Mouse (Mus musculus): ENCODE measurements around the gene Cep295.

DNA sequence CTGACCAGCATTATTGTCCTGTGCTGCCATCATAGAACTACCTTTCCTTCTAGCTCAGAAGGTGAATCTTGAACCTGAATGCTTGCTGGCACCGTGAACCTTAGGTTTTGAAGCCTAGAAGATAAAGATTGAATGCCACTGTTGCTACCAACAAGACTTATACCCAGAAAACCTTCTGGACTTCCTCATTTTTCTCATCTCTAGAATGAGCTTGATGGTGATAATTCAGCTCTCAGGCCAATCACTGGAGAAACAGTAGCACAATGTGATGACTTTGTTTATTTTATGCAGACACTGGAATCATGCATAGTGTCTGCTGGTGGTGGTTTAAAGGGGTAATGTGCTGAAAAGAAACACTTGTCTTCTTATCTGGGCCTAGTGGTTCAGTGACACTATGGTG, 7.3 kb upstream of the Cep295 start:
- no peak for TF ChIP-seq CTCF (IDR thresholded peaks at IDR 0.05; ENCODE audit: low read depth)
- TF ChIP-seq EP300 (optimal IDR thresholded peaks at IDR 0.05), result no peak

Data from stomach, postnatal 0 days (tissue).